Mouse (Mus musculus) forebrain, postnatal 0 days (tissue): ENCODE measurements around the gene Aadacl3. TPM values are rescaled to one million over a fixed set of nuclear protein-coding genes. Genes with fewer than 3 reads are reported as not detected.

Source experiments
- ATAC-seq: fragments of 200-750 bp; cut with Nextera tagmentation; 2 replicates; pipeline ENCODE4 v1.8.0; 2017; ENCODE audit warnings: mild to moderate bottlenecking, moderate library complexity
- DNase-seq: peaks from one replicate; pipeline ENCODE4 v3.0.0-alpha.2; 2015
- H3K27ac ChIP-seq: fragments of 300-500 bp; sonication (generic); 2 replicates; pipeline ENCODE4 v1.5.1; 2014; ENCODE audit warnings: low read depth, mild to moderate bottlenecking, antibody characterized with exemption, low read length, moderate library complexity, mixed read lengths
- H3K27me3 ChIP-seq: fragments of 300-500 bp; sonication (generic); 2 replicates; pipeline ENCODE4 v1.6.1; 2014; ENCODE audit warnings: mild to moderate bottlenecking, low read length, mixed read lengths; ENCODE audit not compliant: insufficient read depth
- H3K36me3 ChIP-seq: fragments of 300-500 bp; sonication (generic); 2 replicates; pipeline ENCODE4 v1.6.1; 2014; ENCODE audit warnings: mild to moderate bottlenecking, moderate library complexity; ENCODE audit not compliant: insufficient read depth
- H3K4me1 ChIP-seq: fragments of 300-500 bp; sonication (generic); 2 replicates; pipeline ENCODE4 v1.6.1; 2014; ENCODE audit warnings: antibody characterized with exemption; ENCODE audit not compliant: insufficient read depth
- H3K4me2 ChIP-seq: fragments of 300-500 bp; sonication (generic); 2 replicates; pipeline ENCODE4 v1.6.1; 2014; ENCODE audit warnings: low read depth, mild to moderate bottlenecking, moderate library complexity
- H3K4me3 ChIP-seq: fragments of 300-500 bp; sonication (generic); 2 replicates; pipeline ENCODE4 v1.5.1; 2014; ENCODE audit warnings: low read depth, low read length, mixed read lengths
- H3K9ac ChIP-seq: fragments of 300-500 bp; sonication (generic); 2 replicates; pipeline ENCODE4 v1.6.1; 2014; ENCODE audit warnings: mild to moderate bottlenecking
- H3K9me3 ChIP-seq: fragments of 300-500 bp; sonication (generic); 2 replicates; pipeline ENCODE4 v1.6.1; 2016; ENCODE audit warnings: low read length
- CTCF ChIP-seq: sonication (generic); IDR thresholded peaks from 2 replicates; pipeline ENCODE4 v1.5.1; 2016; ENCODE audit warnings: antibody characterized with exemption, control low read depth, low read depth
- WGBS: fragments of 180-500 bp; shearing (Covaris S2); extraction: QIAGEN DNeasy Blood & Tissue Kit; methylation state at CpG from one replicate; pipeline ENCODE4 v1.1.7; 2014; 5-methylcytosine and 5-hydroxymethylcytosine counted together
- polyA plus RNA-seq: library from polyadenylated mRNA; unstranded; fragments of >200 nt; fragmentation: Nextera tagmentation; extraction: Ambion mirVana; gene quantifications from 2 replicates; pipeline ENCODE4 v1.2.1, GENCODE M21; 2015
- total RNA-seq: library from RNA; depleted of rRNA; stranded (reverse); fragments of >200 nt; gene quantifications from 2 replicates; pipeline ENCODE4 v1.2.3, GENCODE M21; 2014; rRNA removed

Gene Aadacl3
- total and polyA plus RNA-seq, 2 experiments from 2014 or later = not detected

DNA sequence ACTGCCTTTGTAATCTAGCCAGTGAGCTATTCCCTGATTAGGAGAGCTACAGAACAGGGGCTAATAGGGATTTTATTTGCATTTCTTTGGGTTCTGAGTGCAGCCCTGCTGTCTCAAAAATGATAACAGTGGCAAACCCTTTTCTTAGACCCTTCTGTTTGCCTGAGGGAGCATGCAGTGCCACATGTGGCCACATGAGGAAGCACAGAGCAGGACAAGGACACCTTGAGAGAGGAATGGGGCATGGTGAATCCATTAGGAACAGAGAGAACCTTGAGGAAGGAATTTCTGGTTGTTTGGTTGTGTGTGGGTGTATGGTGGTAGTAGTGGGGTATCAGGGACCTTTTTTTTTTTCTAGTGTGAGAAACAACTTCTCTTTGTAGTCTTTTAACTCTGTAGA is 42.9 kb downstream of the Aadacl3 start:
- no peak for ATAC-seq
- H3K9me3 ChIP-seq = peaks cover 40% of the 10 kb centered on the region
- no peak for DNase-seq
- no peaks in the 10 kb centered on the region for H3K27me3 ChIP-seq
- H3K4me1 ChIP-seq = no peaks in the 10 kb centered on the region
- TF ChIP-seq CTCF = no peak
- no peak overlapping the region for H3K4me3 ChIP-seq
- no peak overlapping the region for H3K27ac ChIP-seq
- H3K9ac ChIP-seq = no peak overlapping the region
- H3K4me2 ChIP-seq = no peak overlapping the region
- no peaks in the 10 kb centered on the region for H3K36me3 ChIP-seq

DNA sequence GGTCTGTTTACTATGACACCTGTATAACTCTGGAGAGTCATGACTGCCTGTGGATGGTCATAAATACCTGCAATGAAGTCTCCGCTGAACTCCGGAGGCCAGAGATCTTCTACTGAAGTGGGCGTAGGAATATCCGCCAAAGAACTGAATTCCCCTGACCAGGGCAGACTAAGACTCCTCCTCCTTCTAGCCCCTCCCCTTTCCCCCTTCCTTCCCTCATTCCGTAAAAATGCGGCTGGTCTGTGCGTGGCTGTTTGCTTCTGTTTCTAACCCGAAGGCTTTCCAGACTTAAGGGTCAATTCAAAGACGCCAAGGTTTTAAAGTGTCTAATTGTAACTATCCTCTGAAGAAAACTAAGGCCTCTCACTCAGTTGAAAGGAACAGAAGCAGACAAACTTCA is 55.3 kb downstream of the Aadacl3 start, which contains the start of gene Pramef12:
Gene Pramef12 (minus strand): TSS at position 175 of the 400 bp plus-strand sequence.
- H3K4me1 ChIP-seq = no peaks in the 10 kb centered on the region
- 82% methylated on average over 9 of the region's 9 CpGs for WGBS
- H3K4me3 ChIP-seq = no peak within 1 kb of the TSS
- H3K36me3 ChIP-seq = no peaks in the 10 kb centered on the region
- no peaks in the 10 kb centered on the region for H3K27me3 ChIP-seq
- ATAC-seq = no peak
- no peak for DNase-seq
- H3K27ac ChIP-seq = no peak within 1 kb of the TSS
- TF ChIP-seq CTCF = no peak
- no peak within 1 kb of the TSS for H3K4me2 ChIP-seq
- H3K9me3 ChIP-seq = peaks cover 18% of the 10 kb centered on the region; the same call in 1 of the 2 replicates
- no peak within 1 kb of the TSS for H3K9ac ChIP-seq

DNA sequence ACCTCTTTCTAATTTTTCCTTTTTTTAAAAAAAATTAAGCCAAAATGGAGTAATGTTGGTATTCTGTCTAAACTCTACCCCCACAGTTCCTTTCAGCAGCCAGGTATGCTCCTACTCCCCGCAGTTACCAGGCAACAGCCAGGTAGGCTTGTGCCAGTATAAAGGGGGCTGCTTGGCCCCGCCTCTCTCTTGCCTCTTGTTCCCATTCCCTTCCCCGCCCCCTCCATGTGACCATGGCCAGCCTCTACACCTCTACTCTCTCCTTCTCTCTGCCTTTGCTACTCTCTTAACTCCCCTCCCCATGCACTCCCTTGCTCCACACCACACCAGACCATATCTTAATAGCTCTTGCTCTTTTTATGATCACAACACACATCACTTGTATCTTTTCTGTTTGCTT is 57.3 kb downstream of the Aadacl3 start:
- no peak for ATAC-seq
- 68% methylated on average over 3 of the region's 3 CpGs for WGBS
- H3K9ac ChIP-seq = no peak overlapping the region

DNA sequence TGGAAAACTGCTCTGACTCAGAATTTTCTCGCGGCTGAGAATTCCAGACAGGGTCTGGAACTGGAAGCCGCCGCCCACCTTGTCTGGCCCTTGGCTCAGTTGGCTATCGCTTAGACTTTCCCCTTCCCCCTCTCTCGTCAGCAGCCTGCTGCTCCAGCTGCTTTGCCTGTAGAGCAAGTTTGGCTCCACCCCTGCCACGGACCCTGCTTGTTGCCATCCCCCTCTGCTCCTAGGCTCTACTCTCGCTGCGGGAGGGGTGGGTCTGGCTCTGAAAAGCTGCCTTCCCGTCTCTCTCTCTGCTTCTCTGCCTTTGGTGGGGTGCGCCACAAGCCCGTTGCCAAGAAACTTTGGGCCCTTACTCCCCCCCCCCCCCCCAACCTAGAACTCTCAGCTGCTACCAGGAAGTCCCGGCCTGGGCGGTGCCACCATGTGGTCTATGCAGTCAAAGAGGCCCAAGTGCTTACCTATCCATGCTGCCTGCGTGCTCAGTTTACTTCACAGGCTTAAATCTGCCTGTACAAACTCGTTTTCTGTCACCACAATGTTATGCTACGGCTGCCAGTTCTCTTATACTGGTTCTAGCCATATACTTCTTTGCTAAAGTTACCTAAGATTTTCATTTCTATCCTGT is 59.0 kb downstream of the Aadacl3 start:
- Histone ChIP-seq H3K9ac (no peak overlapping the region), H3K9me3 (peaks cover 15% of the 10 kb centered on the region; the same call in 1 of the 2 replicates), H3K4me3 (no peak overlapping the region), H3K36me3 (no peaks in the 10 kb centered on the region), H3K4me2 (no peak overlapping the region), H3K4me1 (no peaks in the 10 kb centered on the region), H3K27ac (no peak overlapping the region), H3K27me3 (no peaks in the 10 kb centered on the region)
- 11% methylated on average over 17 of the region's 17 CpGs for WGBS
- DNase-seq = no peak
- TF ChIP-seq CTCF = no peak
- ATAC-seq = no peak

More for the DNA sequence above, 57.3 kb downstream of the Aadacl3 start:
- Histone ChIP-seq H3K36me3 (no peaks in the 10 kb centered on the region), H3K27ac (no peak overlapping the region), H3K4me2 (no peak overlapping the region), H3K4me1 (no peaks in the 10 kb centered on the region), H3K4me3 (no peak overlapping the region), H3K27me3 (no peaks in the 10 kb centered on the region), H3K9me3 (peaks cover 18% of the 10 kb centered on the region; the same call in 1 of the 2 replicates)
- no peak for DNase-seq
- no peak for TF ChIP-seq CTCF

Other genes with a start within 250 kb of the Aadacl3 start
- not detected in 2 replicates for gene Pramel5, start 183.3 kb downstream of the Aadacl3 start, total RNA-seq
- gene Pramel5, start 183.3 kb downstream of the Aadacl3 start, polyA plus RNA-seq = not detected in 2 replicates
- not detected in 2 replicates for gene Gm13128, start 133.5 kb downstream of the Aadacl3 start, total RNA-seq
- not detected in 2 replicates for gene Gm13128, start 133.5 kb downstream of the Aadacl3 start, polyA plus RNA-seq
- gene Gm13119, start 105.8 kb downstream of the Aadacl3 start, total RNA-seq = not detected in 2 replicates
- gene Gm13119, start 105.8 kb downstream of the Aadacl3 start, polyA plus RNA-seq = not detected in 2 replicates
- not detected in 2 replicates for gene Pramef20, start 85.8 kb downstream of the Aadacl3 start, total RNA-seq
- gene Pramef20, start 85.8 kb downstream of the Aadacl3 start, polyA plus RNA-seq = not detected in 2 replicates
- not detected in 2 replicates for gene Pramef12, start 55.3 kb downstream of the Aadacl3 start, total RNA-seq
- gene Pramef12, start 55.3 kb downstream of the Aadacl3 start, polyA plus RNA-seq = not detected in 2 replicates
- not detected in 2 replicates for gene 1700012P22Rik, start 25.0 kb downstream of the Aadacl3 start, total RNA-seq
- not detected in 2 replicates for gene 1700012P22Rik, start 25.0 kb downstream of the Aadacl3 start, polyA plus RNA-seq
- gene Gm9944, start 10.4 kb downstream of the Aadacl3 start, total RNA-seq = not detected in 2 replicates
- not detected in 2 replicates for gene Gm9944, start 10.4 kb downstream of the Aadacl3 start, polyA plus RNA-seq
- not detected in 2 replicates for gene 9430007A20Rik, start 56.1 kb upstream of the Aadacl3 start, total RNA-seq
- not detected in 2 replicates for gene 9430007A20Rik, start 56.1 kb upstream of the Aadacl3 start, polyA plus RNA-seq
- not detected in 2 replicates for gene Gm13124, start 101.4 kb upstream of the Aadacl3 start, total RNA-seq
- gene Gm13124, start 101.4 kb upstream of the Aadacl3 start, polyA plus RNA-seq = not detected in 2 replicates
- gene Aadacl4, start 150.0 kb upstream of the Aadacl3 start, total RNA-seq = not detected in 2 replicates
- not detected in 2 replicates for gene Aadacl4, start 150.0 kb upstream of the Aadacl3 start, polyA plus RNA-seq
- not detected in 2 replicates for gene Gm436, start 222.6 kb upstream of the Aadacl3 start, total RNA-seq
- not detected in 2 replicates for gene Gm436, start 222.6 kb upstream of the Aadacl3 start, polyA plus RNA-seq